Mouse (Mus musculus) urinary bladder, adult 18-20 months (tissue): ENCODE measurements around the gene Irf8.

Experiments
- DNase-seq, 2 experiments: peaks; one replicate each; pipeline ENCODE4 v3.0.0; 2022; ENCODE audit warnings: low spot score in 2 of 2, mixed read lengths in 2 of 2

Gene Irf8

DNA sequence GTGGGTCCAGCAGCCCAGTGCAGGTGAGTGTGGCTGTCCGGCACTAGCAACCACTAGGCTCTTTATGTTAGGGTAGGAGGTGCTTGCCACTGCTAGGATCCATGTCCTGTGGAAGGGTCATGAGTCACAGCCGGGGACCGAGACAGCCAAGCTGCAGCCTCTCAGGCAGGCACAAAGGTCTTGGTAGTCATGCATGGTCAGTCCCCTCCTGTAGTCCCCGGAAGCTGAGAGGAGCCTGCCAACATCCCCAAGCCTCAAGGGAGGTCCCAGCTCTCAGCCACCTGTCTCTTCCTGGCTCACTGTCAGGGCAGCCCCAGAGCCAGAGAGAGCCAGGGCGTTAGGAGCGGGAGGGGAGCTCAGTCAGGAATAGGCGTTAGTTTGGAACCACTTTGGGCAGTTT, 11.1 kb downstream of the Irf8 start:
- DNase-seq = no peak

- no peak for DNase-seq
These were observed 14.5 kb downstream of the Irf8 start for GRCm38 (mm10) chr8:120750616-120751015.

- DNase-seq = no peak
These were observed 15.3 kb downstream of the Irf8 start for GRCm38 (mm10) chr8:120751226-120752081.

DNA sequence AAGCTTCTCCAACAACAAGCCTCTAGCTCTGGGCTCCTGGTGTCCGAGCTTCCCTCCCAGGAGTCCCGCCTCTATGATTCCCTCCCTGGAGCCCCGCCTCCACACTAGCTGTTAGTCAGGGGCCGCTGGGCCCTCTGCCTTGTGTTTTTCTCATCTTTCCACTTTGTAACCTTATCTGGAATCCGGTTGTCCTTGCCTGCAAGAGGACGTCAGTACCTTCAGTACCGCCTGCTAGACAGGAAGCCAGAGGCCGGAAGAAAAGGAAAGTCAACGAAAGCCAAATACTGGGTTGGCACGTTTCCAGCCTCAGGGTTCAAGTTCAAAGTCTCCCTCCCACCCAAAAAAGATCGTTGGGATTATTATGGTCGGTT, 15.9 kb downstream of the Irf8 start:
- peak in 1 of 2 experiments; percentile 60 for DNase-seq

DNA sequence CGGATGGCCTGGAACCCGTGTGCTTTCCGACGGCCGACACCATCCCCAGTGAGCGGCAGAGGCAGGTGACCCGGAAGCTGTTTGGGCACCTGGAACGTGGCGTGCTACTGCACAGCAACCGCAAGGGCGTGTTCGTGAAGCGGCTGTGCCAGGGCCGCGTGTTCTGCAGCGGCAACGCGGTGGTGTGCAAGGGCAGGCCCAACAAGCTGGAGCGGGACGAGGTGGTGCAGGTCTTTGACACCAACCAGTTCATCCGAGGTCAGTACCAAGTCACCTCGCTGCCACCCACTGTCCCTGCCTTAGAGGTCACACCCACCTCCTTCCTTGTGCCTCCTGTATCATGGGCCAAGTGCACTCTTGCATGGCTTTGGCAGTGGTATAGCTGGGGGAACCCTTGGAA, 17.3 kb downstream of the Irf8 start:
- DNase-seq = no peak

DNA sequence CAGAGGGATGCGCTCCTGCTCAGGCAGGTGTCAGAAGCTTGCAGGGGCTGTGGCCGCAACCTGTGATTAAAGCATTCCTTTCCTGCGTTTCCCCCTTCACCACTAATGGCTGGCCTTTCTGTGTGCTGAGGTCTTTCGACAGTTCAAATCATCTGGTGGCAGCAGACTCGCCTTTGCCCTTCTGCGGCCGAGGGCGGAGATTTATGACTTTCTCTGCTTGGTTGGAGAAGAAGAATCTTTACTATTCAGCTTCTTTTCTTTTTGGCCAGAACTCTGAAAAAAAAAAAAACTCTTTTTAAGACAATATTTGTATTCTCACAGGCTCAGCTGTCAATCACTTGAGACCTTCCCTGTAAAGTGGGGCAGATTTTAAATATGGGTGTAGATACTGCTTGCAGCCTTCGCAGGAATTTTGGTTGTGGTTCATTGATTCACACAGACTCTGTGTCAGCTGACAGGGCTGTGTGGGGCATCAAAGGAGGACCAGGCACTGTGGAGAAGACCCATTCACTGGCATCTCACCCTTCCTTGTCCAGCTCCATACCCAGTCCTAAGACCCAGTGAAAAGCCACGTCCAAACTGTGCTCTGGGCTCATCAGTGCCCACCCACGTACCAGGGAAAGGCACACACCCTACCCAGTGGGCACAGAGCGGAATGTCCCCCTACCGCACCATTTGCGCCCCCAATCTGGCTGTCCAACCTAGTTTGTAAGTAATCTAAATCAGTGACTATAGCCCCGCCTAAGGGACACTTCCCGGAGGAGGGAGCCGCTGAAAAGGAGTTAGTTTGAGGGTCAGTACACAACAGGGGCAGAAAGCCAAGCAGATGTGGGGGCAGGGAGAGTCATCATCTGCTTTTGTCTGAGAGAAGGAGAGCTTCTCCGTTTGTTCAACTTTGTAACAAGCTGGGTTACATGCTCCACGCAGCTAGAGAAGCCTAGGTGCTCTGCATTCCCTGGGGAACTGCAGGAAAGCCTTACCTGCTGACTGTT, 19.4 kb downstream of the Irf8 start:
- DNase-seq = no peak

DNA sequence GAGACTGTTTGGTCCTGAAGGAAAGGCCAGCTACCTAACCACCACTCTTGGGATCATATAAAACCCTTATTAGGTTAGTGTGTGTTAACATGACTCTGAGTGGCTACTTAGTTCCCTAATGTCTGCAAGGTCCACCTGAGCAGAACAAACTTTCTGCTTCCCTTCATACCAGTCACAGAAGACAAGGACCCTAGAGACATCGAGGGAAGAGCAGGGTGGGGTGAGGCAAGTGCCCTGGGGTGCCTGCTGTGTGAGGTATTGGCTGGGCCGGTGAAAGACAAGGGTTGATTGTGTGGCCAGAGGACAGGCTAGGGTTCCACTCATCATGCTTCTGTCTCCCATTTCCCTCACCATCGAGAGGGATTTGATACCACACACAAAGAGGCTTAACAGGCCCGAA, 21.8 kb downstream of the Irf8 start:
- no peak for DNase-seq

GRCm38 (mm10) chr8:120759847-120760246, 23.7 kb downstream of the Irf8 start:
- no peak for DNase-seq

- DNase-seq = no peak
These were observed 24.4 kb downstream of the Irf8 start for GRCm38 (mm10) chr8:120760341-120761215.

DNA sequence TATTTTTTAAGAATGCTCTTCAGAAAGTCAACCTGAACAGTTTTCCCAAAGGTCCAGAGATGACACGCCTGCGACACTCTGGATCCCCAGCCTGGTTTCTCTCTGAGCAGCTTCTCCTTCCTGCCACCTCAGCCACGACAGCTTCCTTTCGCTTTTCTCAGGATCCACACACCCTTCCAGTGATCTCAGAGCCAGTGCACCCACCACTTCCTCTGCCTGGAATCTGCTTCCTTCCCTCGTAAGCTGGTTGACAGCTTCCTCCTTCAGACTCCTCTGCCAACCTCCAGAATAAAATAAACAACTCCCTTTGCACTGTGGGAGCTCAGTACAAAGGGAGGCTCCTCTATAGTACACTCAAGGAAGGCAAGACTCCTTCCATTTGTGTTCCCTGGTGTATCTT, 27.1 kb downstream of the Irf8 start:
- DNase-seq = no peak

DNA sequence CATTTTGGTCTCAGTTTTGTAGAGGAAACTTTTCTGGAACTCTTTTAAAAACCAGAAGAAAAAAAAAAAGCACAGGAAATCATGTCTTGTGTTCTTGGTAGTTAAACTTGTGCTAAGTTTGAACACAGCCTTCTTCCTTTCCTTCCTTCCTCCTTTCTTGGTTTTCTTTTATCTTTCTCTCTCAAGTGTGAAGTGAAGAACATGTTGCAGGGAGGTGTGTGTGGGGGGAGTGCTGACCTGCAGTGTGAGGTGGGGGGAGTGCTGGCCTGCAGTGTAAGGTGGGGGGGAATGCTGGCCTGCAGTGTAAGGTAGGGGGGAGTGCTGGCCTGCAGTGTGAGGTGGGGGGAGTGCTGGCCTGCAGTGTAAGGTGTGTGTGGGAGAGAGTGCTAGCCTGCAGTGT, 28.5 kb downstream of the Irf8 start:
- DNase-seq = no peak

DNA sequence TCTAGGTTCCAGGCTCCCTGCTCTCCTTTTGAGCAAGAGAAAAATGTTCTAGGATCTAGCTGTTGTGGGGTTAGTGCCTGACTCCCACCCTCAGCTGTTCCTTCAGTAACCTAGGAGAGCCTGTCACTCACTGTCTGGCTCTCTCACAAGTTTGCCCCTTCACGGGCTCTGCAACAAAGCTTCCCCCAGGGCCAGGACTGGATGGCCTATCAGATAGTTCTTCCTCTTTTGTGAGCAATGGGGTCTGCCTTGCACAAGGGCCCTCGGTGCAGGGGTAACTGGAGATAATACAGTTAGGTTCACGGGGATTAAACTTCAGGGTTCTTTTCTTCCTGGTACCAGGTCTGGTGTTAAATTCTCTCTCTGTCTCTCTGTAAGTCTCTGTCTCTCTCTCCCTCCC, 30.5 kb downstream of the Irf8 start:
- no peak for DNase-seq

DNA sequence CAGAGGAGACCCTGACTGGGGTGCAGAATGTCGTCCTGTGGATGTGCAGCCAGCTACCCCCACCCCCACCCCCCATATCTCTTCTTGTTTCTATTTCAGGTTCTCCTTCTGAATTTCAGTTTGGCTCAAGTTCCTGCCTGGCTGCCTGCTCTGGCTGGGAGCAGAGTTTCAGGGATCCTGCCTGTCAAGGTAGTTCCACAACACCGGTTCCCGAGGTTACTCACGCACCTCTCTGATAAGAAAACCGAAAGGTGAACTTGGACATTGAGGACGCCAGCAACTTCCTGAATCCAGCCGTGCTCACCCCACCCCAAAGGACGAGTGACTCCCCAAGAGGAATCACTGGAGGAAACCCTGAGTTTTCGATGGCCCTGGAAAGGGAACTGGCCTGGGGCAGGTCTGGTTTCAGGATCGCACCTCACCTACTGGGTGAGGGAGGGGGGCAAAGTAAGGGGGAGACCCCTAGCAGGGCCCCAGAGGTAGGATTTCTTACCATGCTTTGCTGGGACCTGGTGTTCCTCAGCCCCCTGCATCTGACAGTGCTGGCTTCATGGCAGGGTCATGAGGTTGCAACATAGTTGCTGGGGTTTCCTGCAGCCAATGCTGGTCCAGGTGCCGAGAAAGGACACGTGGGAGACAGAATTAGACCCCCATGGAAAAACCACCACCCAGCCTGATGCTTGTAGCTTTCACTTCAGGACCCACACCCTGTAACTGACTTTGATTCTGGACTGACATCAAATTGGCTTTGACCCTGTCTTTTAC, 32.5 kb downstream of the Irf8 start:
- DNase-seq = no peak

GRCm38 (mm10) chr8:120777184-120777583, 41.0 kb downstream of the Irf8 start:
- no peak for DNase-seq

GRCm38 (mm10) chr8:120777732-120778131, 41.6 kb downstream of the Irf8 start:
- peak; percentile 49 to 63 for DNase-seq

- no peak for DNase-seq
These were observed 42.9 kb downstream of the Irf8 start for GRCm38 (mm10) chr8:120779106-120779505.

GRCm38 (mm10) chr8:120783781-120784180, 47.6 kb downstream of the Irf8 start:
- DNase-seq = no peak

DNA sequence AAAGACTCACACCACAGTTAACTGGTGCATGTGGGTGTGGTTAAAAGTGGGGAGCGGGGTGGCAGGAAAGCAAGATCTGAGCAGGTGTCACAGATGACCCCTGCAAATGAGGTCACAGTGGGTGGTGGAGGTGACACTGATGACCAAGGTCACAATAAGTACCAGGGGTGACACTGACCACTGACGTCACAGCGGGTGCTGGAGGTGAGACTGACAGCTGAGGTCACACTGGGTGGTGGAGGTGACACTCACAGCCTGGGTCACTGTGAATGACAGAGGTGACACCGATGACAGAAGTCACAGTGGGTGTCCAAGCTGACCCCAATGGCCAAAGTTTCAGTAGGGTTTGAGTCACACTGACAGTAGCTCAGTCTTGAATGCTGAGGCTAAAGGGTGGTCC, 50.6 kb downstream of the Irf8 start:
- no peak for DNase-seq

GRCm38 (mm10) chr8:120787631-120788030, 51.5 kb downstream of the Irf8 start:
- DNase-seq = no peak

- no peak for DNase-seq
These were observed 56.6 kb downstream of the Irf8 start for GRCm38 (mm10) chr8:120792710-120793109.
